Mouse (Mus musculus) midbrain, embryonic 16.5 days (tissue): ENCODE data around the gene Il17re. TPM values are rescaled to one million over a fixed set of nuclear protein-coding genes. Genes with fewer than 3 reads are reported as not detected.
A peak's percentile ranks its signal among the peaks of the same experiment; 100 is the strongest.

ENCODE experiments used
- ATAC-seq: fragments of 200-750 bp; cut with Nextera tagmentation; 2 replicates; pipeline ENCODE4 v1.8.0; 2017; ENCODE audit warnings: moderate TSS enrichment
- H3K27ac ChIP-seq: fragments of 300-500 bp; sonication (generic); 2 replicates; pipeline ENCODE4 v1.5.1; 2014; ENCODE audit warnings: mild to moderate bottlenecking, low read length, mixed read lengths
- H3K27me3 ChIP-seq: fragments of 300-500 bp; sonication (generic); 2 replicates; pipeline ENCODE4 v1.6.1; 2014; ENCODE audit warnings: low read depth, low read length, mixed read lengths; ENCODE audit not compliant: control insufficient read depth, insufficient read depth
- H3K36me3 ChIP-seq: fragments of 300-500 bp; sonication (generic); 2 replicates; pipeline ENCODE4 v1.6.1; 2014; ENCODE audit warnings: mild to moderate bottlenecking, low read length, moderate library complexity, mixed read lengths; ENCODE audit not compliant: control insufficient read depth, insufficient read depth
- H3K4me1 ChIP-seq: fragments of 300-500 bp; sonication (generic); 2 replicates; pipeline ENCODE4 v1.6.1; 2014; ENCODE audit warnings: mild to moderate bottlenecking, low read length, mixed read lengths; ENCODE audit not compliant: control insufficient read depth, insufficient read depth
- H3K4me2 ChIP-seq: fragments of 300-500 bp; sonication (generic); 2 replicates; pipeline ENCODE4 v1.6.1; 2014; ENCODE audit warnings: mild to moderate bottlenecking, low read length, mixed read lengths
- H3K4me3 ChIP-seq: fragments of 300-500 bp; sonication (generic); 2 replicates; pipeline ENCODE4 v1.5.1; 2014; ENCODE audit warnings: low read depth, mild to moderate bottlenecking, low read length, moderate library complexity, mixed read lengths
- H3K9ac ChIP-seq: fragments of 300-500 bp; sonication (generic); 2 replicates; pipeline ENCODE4 v1.6.1; 2014; ENCODE audit warnings: low read depth, low read length, mixed read lengths
- H3K9me3 ChIP-seq: fragments of 300-500 bp; sonication (generic); replicated peaks from 2 replicates; pipeline ENCODE4 v1.6.1; 2014; ENCODE audit warnings: mild to moderate bottlenecking, low read length, mixed read lengths; ENCODE audit not compliant: control insufficient read depth, poor library complexity, severe bottlenecking
- WGBS: fragments of 180-500 bp; shearing (Covaris S2); extraction: QIAGEN DNeasy Blood & Tissue Kit; methylation state at CpG from one replicate; pipeline ENCODE4 v1.1.7; 2014; 5-methylcytosine and 5-hydroxymethylcytosine counted together
- polyA plus RNA-seq: library from polyadenylated mRNA; unstranded; fragments of >200 nt; fragmentation: Nextera tagmentation; extraction: Ambion mirVana; gene quantifications from 2 replicates; pipeline ENCODE4 v1.2.1, GENCODE M21; 2015

The Il17re gene
- 0.16 TPM in 1 of 2 replicates, not detected in the other for polyA plus RNA-seq

GRCm38 (mm10) chr6:113457952-113458534, at the start of gene Il17re:
Il17re (plus strand) TSS chr6:113458484.
- 79% methylated on average over 10 of the region's 10 CpGs for WGBS
- no peak for ATAC-seq
- Histone ChIP-seq H3K9me3 (no peaks in the 10 kb centered on the region), H3K27ac (no peak within 1 kb of the TSS), H3K36me3 (no peaks in the 10 kb centered on the region), H3K4me2 (no peak within 1 kb of the TSS), H3K9ac (no peak within 1 kb of the TSS), H3K27me3 (no peaks in the 10 kb centered on the region; the same call in 1 of the 2 replicates), H3K4me3 (no peak within 1 kb of the TSS), H3K4me1 (no peaks in the 10 kb centered on the region)

- 75% methylated on average over 1 of the region's 1 CpGs for WGBS
- H3K36me3 ChIP-seq: peaks cover 12% of the 10 kb centered on the region
- no peaks in the 10 kb centered on the region for H3K4me1 ChIP-seq
- no peak overlapping the region for H3K4me3 ChIP-seq
- H3K27ac ChIP-seq: no peak overlapping the region
- H3K9ac ChIP-seq: no peak overlapping the region
- no peaks in the 10 kb centered on the region for H3K27me3 ChIP-seq
- H3K9me3 ChIP-seq: no peaks in the 10 kb centered on the region
- no peak overlapping the region for H3K4me2 ChIP-seq
- ATAC-seq: no peak
Measured at GRCm38 (mm10) chr6:113410001-113410400, 48.3 kb upstream of the Il17re start.

DNA sequence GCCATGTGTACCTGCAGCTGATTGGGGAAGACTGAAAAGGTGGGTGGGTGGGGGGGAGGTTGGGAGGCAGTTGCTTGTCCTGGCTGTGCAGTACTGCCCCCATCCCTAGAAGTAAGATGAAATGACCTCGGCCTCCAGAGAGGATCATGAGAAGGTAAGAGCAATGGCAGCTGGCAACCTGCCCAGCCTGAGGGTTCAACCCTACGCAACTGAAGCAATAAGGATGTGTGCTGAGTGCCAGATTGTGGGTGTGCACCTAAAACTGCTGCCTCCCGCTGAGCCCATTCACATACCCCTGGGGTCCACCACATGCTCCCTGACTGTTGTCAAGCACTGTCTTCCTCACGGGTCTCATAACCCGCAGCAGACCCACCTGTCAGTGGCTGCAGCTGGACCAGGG, 41.9 kb upstream of the Il17re start:
- H3K36me3 ChIP-seq: peaks cover 5% of the 10 kb centered on the region
- no peak overlapping the region for H3K27ac ChIP-seq
- no peak overlapping the region for H3K9ac ChIP-seq
- peaks cover 15% of the 10 kb centered on the region for H3K4me1 ChIP-seq
- no peak for ATAC-seq
- no peak overlapping the region for H3K4me2 ChIP-seq
- H3K27me3 ChIP-seq: no peaks in the 10 kb centered on the region
- H3K9me3 ChIP-seq: no peaks in the 10 kb centered on the region
- H3K4me3 ChIP-seq: no peak overlapping the region
- 84% methylated on average over 5 of the region's 5 CpGs for WGBS

DNA sequence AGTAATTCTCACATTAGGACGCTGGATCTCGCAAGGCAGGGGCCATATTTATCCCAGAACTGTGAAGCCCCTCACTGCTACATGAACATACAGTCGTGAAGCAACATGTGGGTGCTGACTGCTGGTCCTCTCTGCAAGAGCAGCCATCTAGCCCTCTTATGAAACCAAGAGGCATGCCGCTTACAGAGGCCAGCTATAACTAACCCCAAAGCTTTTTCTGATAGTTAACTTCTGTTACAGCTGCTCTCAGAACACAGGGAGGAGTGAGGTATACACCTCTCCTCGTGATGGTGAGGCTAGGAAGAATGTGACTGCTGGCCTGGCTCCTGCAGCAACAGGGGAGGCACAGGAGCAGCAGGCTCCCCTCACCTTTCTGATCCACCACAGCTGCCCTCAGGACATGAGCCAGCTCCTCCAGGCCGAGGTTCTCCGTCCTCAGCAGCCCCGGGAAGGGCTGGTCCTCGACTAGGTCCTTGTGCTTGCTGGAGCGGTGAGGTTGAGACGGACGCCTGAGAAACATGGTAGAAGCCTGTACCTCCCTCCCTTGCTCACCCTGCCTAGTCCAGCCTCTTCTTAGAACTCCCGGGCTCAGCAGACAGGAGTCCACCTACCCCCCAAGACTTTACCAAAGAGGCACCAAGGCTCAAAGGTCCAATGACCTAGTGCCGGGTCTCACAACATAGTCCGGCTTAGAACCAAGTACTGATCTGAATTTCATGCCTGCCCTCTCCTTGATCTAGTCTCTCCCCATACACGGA, 39.7 kb upstream of the Il17re start:
- peak overlapping the region; percentile 78 for H3K9ac ChIP-seq
- peak overlapping the region; percentile 65 for H3K4me2 ChIP-seq
- H3K4me1 ChIP-seq: peaks cover 15% of the 10 kb centered on the region
- H3K27ac ChIP-seq: peak overlapping the region; percentile 68; the same call in 1 of the 2 replicates
- peaks cover 2% of the 10 kb centered on the region; the same call in 1 of the 2 replicates for H3K36me3 ChIP-seq
- H3K27me3 ChIP-seq: no peaks in the 10 kb centered on the region
- peak overlapping the region; percentile 72 for H3K4me3 ChIP-seq
- WGBS: 16% methylated on average over 16 of the region's 16 CpGs
- peak; percentile 59 for ATAC-seq
- H3K9me3 ChIP-seq: no peaks in the 10 kb centered on the region

DNA sequence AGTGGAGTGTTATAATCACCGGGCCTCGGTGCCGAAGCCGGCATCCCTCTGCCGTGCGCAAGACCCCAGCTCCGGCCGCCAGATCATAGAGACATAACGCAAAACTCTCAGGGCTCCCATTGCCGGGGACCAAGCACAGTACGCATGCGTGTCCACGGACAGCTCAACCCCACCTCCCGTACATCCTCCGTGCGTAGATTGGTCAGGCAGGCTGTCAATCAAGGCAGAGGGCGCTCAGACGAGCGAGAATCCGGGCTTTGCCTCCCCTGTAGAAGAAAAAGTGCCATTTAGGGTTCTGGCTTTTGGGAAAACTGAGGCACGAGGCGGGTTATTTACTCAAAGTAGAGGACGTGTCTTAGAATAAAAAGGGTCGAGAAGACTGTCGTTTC, 39.1 kb upstream of the Il17re start, which contains the start of gene Rpusd3:
TSS of gene Rpusd3 (minus strand) at position 142 of the 389 bp plus-strand sequence.
- H3K36me3 ChIP-seq: peaks cover 2% of the 10 kb centered on the region; the same call in 1 of the 2 replicates
- ATAC-seq: peak; percentile 99
- no peaks in the 10 kb centered on the region for H3K9me3 ChIP-seq
- peak within 1 kb of the TSS; percentile 78 for H3K9ac ChIP-seq
- peak within 1 kb of the TSS; percentile 72 for H3K4me3 ChIP-seq
- under 1% methylated on average over 25 of the region's 25 CpGs for WGBS
- peaks cover 15% of the 10 kb centered on the region for H3K4me1 ChIP-seq
- no peaks in the 10 kb centered on the region for H3K27me3 ChIP-seq
- H3K27ac ChIP-seq: peak within 1 kb of the TSS; percentile 69
- H3K4me2 ChIP-seq: peak within 1 kb of the TSS; percentile 65

GRCm38 (mm10) chr6:113423000-113423399, 35.3 kb upstream of the Il17re start:
- no peak overlapping the region for H3K4me3 ChIP-seq
- 73% methylated on average over 4 of the region's 4 CpGs for WGBS

DNA sequence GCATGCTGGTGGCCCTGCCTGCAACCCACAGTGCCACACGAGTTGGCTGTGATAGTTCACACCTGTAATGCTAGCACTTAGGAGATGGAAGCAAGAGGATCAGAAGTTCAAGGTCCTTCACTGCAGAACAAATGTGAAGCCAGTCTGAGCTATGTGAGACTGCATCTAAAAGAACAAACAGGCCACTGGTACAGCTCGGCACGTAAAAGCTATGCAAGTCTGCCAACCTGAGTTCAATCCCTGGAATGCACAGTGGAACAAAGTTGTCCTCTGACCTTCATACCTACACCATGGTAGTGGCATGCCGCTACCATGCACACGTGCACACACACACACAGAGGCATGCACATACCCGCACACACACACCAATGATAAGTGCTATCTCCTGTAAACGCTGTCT, 34.1 kb upstream of the Il17re start:
- Histone ChIP-seq H3K4me1 (peaks cover 4% of the 10 kb centered on the region; the same call in 1 of the 2 replicates), H3K4me3 (no peak overlapping the region), H3K27me3 (no peaks in the 10 kb centered on the region), H3K4me2 (no peak overlapping the region), H3K9ac (no peak overlapping the region), H3K27ac (no peak overlapping the region), H3K9me3 (no peaks in the 10 kb centered on the region), H3K36me3 (no peaks in the 10 kb centered on the region)
- WGBS: 89% methylated on average over 7 of the region's 7 CpGs
- no peak for ATAC-seq

More at GRCm38 (mm10) chr6:113423000-113423399, 35.3 kb upstream of the Il17re start:
- Histone ChIP-seq H3K4me1 (peaks cover 9% of the 10 kb centered on the region), H3K27me3 (no peaks in the 10 kb centered on the region), H3K9me3 (no peaks in the 10 kb centered on the region), H3K27ac (no peak overlapping the region), H3K4me2 (no peak overlapping the region), H3K9ac (no peak overlapping the region), H3K36me3 (no peaks in the 10 kb centered on the region)
- ATAC-seq: no peak

GRCm38 (mm10) chr6:113426696-113427095, 31.6 kb upstream of the Il17re start:
- WGBS: 94% methylated on average over 4 of the region's 4 CpGs
- ATAC-seq: no peak
- H3K36me3 ChIP-seq: no peaks in the 10 kb centered on the region
- no peak overlapping the region for H3K27ac ChIP-seq
- no peak overlapping the region for H3K9ac ChIP-seq
- no peaks in the 10 kb centered on the region for H3K9me3 ChIP-seq
- no peak overlapping the region for H3K4me2 ChIP-seq
- no peak overlapping the region for H3K4me3 ChIP-seq
- H3K27me3 ChIP-seq: no peaks in the 10 kb centered on the region
- no peaks in the 10 kb centered on the region for H3K4me1 ChIP-seq

DNA sequence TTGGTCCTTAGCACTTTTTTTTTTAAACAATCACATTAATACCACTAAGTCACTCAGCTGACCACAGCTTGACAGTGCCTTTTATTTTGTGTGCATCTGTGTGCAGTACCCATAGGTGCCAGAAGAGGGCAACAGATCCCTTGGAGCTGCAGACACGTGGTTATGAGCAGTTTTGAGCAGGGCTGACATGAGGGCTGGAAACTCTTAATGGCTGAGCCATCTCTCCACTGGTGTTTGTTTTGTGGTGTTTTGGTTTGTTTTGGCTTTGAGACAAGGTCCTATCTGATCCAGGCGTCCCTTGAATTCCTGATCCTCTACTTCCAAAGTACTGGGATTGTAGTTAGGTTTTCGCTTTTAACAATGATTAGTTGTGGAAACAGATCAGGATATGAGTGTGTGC, 30.9 kb upstream of the Il17re start:
- Histone ChIP-seq H3K36me3 (no peaks in the 10 kb centered on the region), H3K4me3 (no peak overlapping the region), H3K27ac (no peak overlapping the region), H3K9ac (no peak overlapping the region), H3K27me3 (no peaks in the 10 kb centered on the region), H3K9me3 (no peaks in the 10 kb centered on the region), H3K4me1 (no peaks in the 10 kb centered on the region), H3K4me2 (no peak overlapping the region)
- 62% methylated on average over 3 of the region's 3 CpGs for WGBS
- no peak for ATAC-seq
